Mouse (Mus musculus): Measurements from ENCODE around the gene Atxn1.

Atxn1 gene

GRCm38 (mm10) chr13:45512531-45512930 is 452.3 kb downstream of the Atxn1 start:
- DNase-seq = no peak

GRCm38 (mm10) chr13:45511706-45512435 is 452.9 kb downstream of the Atxn1 start:
- no peak for DNase-seq

- DNase-seq = no peak
Observed at GRCm38 (mm10) chr13:45509366-45509765, 455.4 kb downstream of the Atxn1 start.

GRCm38 (mm10) chr13:45508495-45508894 is 456.3 kb downstream of the Atxn1 start:
- DNase-seq = peak; percentile 49 to 59

GRCm38 (mm10) chr13:45507274-45508229 is 457.3 kb downstream of the Atxn1 start, which contains the start of gene Gmpr:
Gene Gmpr (plus strand): TSS chr13:45507444.
- DNase-seq = peak; percentile 70 to 74

GRCm38 (mm10) chr13:45505546-45505945 is 459.3 kb downstream of the Atxn1 start:
- no peak for DNase-seq

GRCm38 (mm10) chr13:45502791-45503190 is 462.0 kb downstream of the Atxn1 start:
- DNase-seq = no peak

- DNase-seq = no peak
Observed at GRCm38 (mm10) chr13:45499906-45500305, 464.9 kb downstream of the Atxn1 start.

Measured in cerebellum, postnatal 14 days (tissue).